Mouse (Mus musculus) cerebellum, adult 2 months (tissue): ENCODE results near the gene Fam162a.

Experiments
- CTCF ChIP-seq: fragments of 200-500 bp; IDR thresholded peaks from 2 replicates; pipeline ENCODE4 v1.5.1; 2011; ENCODE audit warnings: low read depth, mild to moderate bottlenecking, control low read depth, low read length, moderate library complexity, borderline replicate concordance; ENCODE audit not compliant: insufficient read depth
- POLR2A ChIP-seq: fragments of 200-500 bp; IDR thresholded peaks from 2 replicates; pipeline ENCODE4 v1.6.1; 2011; ENCODE audit warnings: low read length, control low read depth, borderline replicate concordance; ENCODE audit not compliant: insufficient read depth

DNA sequence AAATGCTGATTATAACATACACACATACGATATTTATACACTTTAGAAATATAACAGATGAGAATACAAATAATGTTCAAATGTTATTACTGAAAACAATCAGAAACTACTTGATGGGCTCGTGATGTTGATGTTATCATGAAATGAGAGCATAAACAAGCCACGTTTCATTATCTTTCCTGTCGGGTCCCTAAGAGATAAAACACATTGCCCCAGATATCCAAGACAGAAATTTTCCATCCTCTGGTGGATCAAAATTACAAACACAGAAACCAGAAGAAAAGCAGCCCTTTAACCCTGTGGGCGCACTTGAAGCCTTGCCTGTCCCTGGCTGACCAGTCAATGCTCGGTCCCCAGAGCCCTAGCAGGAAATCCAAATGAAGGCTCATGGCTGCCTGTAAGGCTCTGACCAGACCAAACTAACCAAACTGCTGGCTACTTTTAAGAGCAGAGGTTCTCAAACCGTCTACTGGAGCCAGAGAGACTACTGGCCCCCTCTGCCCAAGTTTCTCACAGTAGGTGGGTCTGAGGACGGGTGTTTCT, 13.4 kb downstream of the Fam162a start:
- no peak for TF ChIP-seq CTCF
- no peak for TF ChIP-seq POLR2A
